Mouse (Mus musculus) cerebellum, postnatal 10 days (tissue): ENCODE measurements around the gene Rdh5.

Experiments used
- DNase-seq, 2 experiments: peaks; one replicate each; pipeline ENCODE4 v3.0.0; 2021; ENCODE audit warnings: mixed read lengths in 2 of 2

The Rdh5 gene

GRCm38 (mm10) chr10:128904812-128905211 is 17.9 kb downstream of the Rdh5 start:
- DNase-seq = no peak

DNA sequence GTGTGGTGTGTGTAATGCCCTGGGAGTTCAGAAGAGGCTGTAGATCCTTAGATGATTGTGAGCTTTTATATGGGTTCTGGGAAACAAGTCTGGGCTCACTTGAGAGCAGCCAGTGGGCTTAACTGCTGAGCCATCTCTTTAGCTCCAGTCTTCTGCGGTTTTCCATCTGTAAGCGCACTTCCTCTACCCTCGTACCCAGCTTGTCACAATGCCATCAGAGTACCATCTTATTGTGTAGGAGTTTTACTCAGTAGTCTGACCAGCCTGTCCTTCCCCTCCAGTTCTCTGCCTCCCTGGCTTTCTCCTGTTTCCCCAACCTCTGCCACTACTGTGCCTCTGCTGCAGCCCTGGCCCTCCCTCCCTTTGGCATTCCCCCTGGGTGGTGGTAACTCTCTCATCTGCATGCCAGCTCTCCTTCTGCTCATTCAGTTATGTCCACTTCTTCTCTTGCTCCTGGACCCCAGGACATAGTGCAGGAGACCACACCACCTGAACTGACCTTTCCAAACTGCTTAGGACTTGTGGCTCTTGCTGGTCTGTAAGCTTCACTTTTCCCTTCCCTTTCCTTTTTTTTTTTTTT is 20.2 kb downstream of the Rdh5 start:
- DNase-seq = no peak

- no peak for DNase-seq
These were observed 21.3 kb downstream of the Rdh5 start for GRCm38 (mm10) chr10:128901409-128901808.

GRCm38 (mm10) chr10:128900698-128901097 is 22.0 kb downstream of the Rdh5 start, which contains the start of gene Cd63:
Gene Cd63 (plus strand): TSS chr10:128900989.
- DNase-seq = no peak

- no peak for DNase-seq
These were observed 22.8 kb downstream of the Rdh5 start for GRCm38 (mm10) chr10:128899759-128900490.

GRCm38 (mm10) chr10:128897501-128897900 is 25.2 kb downstream of the Rdh5 start:
- peak; percentile 67 to 76 for DNase-seq

- DNase-seq = no peak
These were observed 25.9 kb downstream of the Rdh5 start for GRCm38 (mm10) chr10:128896807-128897206.

DNA sequence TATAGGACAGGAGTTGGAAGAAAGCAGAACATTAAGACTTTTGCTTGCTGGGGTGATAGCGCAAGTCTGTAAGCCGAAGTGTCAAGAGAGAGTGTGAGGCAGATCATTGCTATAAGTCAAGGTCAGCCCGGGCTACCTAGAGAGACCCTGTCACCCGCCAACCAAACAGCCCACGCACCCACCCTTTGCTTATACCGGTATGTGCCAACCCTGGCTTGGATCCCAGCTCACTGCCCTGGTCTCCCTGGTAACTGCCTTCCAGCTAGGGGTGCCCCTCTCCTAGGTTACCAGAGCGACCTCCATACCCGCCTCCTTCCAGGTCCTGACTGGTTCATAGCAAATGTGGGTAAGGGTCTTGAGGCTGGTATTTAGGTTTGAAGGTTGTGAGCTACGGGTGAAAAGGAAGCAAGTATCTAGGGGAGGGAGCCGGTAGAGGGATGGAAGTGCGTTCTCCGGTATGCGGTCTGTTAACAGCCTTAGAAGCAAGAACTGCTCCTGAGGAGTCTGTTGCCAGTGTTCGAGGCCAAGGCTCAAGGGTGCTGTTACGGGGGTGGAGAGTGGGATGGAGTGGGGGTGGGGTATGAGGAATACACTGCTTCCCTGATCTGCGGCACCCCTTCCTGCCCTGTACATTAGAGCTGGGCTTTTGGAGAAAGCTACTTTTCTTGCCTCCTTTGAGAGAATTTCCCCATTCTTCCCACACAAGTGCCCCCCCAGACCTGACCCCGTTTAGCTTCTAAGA is 26.6 kb downstream of the Rdh5 start:
- peak; percentile 89 to 91 for DNase-seq

- DNase-seq = peak; percentile 91 to 95
These were observed 27.3 kb downstream of the Rdh5 start for GRCm38 (mm10) chr10:128895437-128895836.

DNA sequence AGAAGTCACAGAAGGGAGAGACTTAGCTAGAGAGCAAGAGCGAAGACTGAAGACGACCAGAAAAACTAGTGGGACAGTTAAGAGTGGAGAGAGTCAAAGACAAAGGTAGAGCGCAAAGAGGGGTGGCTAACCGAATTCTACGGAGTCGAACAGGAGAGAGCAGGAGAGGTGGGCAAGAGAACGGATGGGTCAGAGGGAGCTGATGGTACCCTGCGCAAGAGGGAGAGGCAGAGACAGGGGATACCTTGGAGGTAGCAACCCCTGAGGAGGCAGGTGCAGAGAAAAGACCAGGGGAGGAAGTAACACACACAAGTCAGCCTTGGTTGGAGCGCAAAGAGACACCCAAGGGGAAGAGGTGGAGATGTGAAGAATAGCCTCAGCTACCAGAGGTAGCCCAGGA is 30.4 kb downstream of the Rdh5 start:
- DNase-seq = peak in 1 of 2 experiments; percentile 40

DNA sequence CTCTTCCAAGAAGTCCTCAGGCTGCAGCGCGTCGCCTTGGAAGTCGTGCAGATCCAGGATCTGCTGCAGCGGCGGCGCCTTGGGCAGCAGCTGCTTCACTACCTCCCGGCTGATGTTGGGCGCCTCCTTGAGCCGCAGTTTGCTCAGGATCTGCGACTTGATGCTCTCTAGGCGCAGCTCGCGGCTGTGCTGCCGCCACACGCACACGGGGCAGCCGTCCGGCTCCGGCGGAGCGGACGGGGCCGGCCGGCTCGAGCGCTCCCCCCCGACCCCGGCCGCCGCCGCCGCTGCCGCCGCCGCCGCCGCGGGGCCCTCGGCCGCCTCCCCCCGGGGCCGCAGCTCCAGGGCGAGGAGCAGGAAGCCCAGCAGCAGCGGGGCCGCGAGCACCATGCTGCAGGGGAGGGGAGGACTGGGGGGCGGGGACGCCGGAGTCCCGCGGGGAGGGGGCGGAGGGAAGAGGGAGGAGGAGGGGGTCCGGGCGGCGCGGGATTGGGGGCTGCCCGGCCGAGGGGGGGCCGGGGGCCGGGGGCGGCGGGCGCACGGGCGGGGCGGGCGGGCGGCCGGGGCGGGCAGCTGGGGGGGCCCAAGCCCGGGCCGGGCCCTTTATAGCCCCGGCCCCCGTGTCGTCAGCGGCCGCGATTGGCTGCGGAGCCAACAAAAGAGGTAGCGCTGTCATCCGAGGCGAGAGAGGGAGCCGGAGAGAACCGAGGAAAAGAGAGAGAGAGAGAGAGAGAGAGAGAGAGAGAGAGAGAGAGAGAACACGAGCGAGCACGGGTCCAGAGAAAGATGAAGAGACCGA is 31.2 kb downstream of the Rdh5 start, which contains the start of gene Gdf11:
Gene Gdf11 (minus strand): TSS at position 423 of the 799 bp plus-strand sequence.
- peak; percentile 84 to 90 for DNase-seq

- DNase-seq = peak; percentile 45 to 46
These were observed 32.0 kb downstream of the Rdh5 start for GRCm38 (mm10) chr10:128890383-128891295.

DNA sequence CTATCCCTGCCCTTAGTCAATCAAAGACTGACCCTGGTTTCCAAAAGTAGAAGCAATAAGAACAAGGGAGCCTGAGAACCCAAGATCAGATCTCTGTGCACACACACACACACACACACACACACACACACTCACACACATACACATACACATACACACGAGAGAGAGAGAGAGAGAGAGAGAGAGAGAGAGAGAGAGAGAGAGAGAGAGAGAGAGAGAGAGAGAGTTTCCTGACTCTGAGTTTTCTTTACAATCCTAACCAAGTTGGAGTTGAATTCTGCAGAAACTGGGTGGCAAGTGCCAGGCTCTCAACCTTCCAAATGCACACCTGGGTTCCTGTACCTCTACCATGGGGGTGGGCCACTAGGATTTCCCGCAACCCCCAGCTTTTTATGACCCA is 32.8 kb downstream of the Rdh5 start:
- DNase-seq = no peak

GRCm38 (mm10) chr10:128888941-128889827 is 33.5 kb downstream of the Rdh5 start:
- peak; percentile 39 to 46 for DNase-seq

GRCm38 (mm10) chr10:128882067-128882466 is 40.6 kb downstream of the Rdh5 start:
- DNase-seq = no peak

GRCm38 (mm10) chr10:128878811-128879210 is 43.9 kb downstream of the Rdh5 start:
- no peak for DNase-seq

DNA sequence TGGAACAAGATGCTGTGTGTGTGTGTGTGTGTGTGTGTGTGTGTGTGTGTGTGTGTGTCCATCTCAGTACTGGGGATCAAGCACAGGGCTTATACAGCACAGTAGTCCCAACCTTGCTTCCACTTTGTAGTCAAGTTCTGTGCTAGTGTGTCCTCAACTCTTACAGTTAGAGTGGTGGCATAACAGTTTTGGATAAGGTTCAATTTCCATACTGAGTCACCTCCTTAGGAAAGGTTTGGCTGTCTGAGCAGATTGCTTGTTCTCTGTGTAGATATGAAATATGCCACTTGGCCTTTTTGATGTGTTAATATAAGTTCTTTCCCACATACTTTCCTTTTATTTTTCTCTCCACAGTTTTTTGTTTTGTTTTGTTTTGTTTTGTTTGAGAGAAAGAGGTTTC is 44.4 kb downstream of the Rdh5 start:
- DNase-seq = no peak

DNA sequence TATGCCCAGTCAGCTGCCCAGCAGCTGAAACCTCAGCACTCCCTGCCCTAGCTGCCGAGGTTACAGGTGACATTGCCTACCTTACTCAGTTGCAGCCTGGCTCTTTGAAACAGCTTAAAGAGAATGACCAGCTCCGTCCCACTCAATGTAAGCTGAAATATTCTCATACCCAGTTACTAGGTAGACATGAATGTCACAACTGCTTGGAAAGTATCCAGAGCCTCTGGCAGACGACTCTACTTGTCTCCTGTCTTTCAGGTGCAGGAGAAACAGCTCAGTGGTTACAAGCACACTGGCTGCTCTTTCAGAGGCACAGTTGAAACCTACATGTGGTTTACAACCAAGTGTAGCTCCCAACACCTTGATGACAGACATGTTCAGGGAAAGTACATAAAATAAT is 52.3 kb downstream of the Rdh5 start:
- no peak for DNase-seq

DNA sequence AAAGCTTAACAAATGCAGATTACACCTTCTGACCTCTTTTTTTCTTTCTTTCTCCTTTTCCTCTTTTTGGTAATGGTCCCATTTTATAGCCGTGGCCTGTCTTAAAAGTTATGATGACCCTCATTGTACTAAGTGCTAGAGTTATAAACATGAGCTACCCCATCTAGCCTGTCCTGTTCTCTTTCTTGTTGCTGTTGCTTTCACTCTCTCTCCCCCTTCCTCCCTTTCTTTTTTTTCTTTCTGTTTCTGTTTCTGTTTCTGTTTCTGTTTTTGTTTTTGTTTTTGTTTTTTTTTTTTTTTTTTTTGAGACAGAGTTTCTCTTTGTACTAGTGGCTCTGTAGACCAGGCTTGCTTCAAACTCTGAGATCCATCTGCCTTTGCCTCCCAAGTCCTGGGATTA is 56.2 kb downstream of the Rdh5 start:
- DNase-seq = no peak

GRCm38 (mm10) chr10:128866042-128866441 is 56.6 kb downstream of the Rdh5 start:
- no peak for DNase-seq
